Mouse (Mus musculus) fibroblast of lung, adult 2 months (primary cell): ENCODE measurements at regions not wholly inside any gene's neighbourhood (a gene's known extent, or its start where the extent isn't known, plus 50 kb on each side); places are given as distances from the start of the nearest gene placed in this dataset.

ENCODE experiments used
- DNase-seq: peaks from one replicate; pipeline ENCODE4 v3.0.0-alpha.2; 2011; ENCODE audit warnings: low read depth

- DNase-seq = no peak
Observed at GRCm38 (mm10) chr7:110717104-110717503, 50.9 kb upstream of the Ampd3 start.
